Mouse (Mus musculus): ENCODE results near the gene Erlec1. TPM values are rescaled to one million over a fixed set of nuclear protein-coding genes. Genes with fewer than 3 reads are reported as not detected.

Erlec1 gene
- total RNA-seq (2021): 10 to 100 TPM; 50.3 to 59.2 TPM

GRCm38 (mm10) chr11:30954279-30954725 lies at the start of gene Erlec1:
TSS of gene Erlec1 (minus strand) at chr11:30954335.
- DNase-seq: peak; percentile 87 to 90

- no peak for DNase-seq
These were observed 47.2 kb upstream of the Erlec1 start for GRCm38 (mm10) chr11:31001169-31001908.

GRCm38 (mm10) chr11:31000028-31000427 lies 45.9 kb upstream of the Erlec1 start:
- no peak for DNase-seq

- no peak for DNase-seq
These were observed 44.6 kb upstream of the Erlec1 start for GRCm38 (mm10) chr11:30998704-30999103.

- no peak for DNase-seq
These were observed 44.1 kb upstream of the Erlec1 start for GRCm38 (mm10) chr11:30998199-30998598.

- no peak for DNase-seq
These were observed 42.5 kb upstream of the Erlec1 start for GRCm38 (mm10) chr11:30996670-30997069.

GRCm38 (mm10) chr11:30986625-30987017 lies 32.5 kb upstream of the Erlec1 start:
- no peak for DNase-seq

GRCm38 (mm10) chr11:30985877-30986624 lies 31.9 kb upstream of the Erlec1 start, which contains the start of gene Chac2:
TSS of gene Chac2 (minus strand) at chr11:30986350.
- peak; percentile 84 to 86 for DNase-seq

- DNase-seq: no peak
These were observed 31.1 kb upstream of the Erlec1 start for GRCm38 (mm10) chr11:30985237-30985636.

- peak; percentile 29 to 50 for DNase-seq
These were observed 523 bp downstream of the Erlec1 start for GRCm38 (mm10) chr11:30953469-30954154.

GRCm38 (mm10) chr11:30952829-30953228 lies 1.3 kb downstream of the Erlec1 start:
- DNase-seq: no peak

- DNase-seq: no peak
These were observed 10.6 kb downstream of the Erlec1 start for GRCm38 (mm10) chr11:30943522-30943921.

- no peak for DNase-seq
These were observed 25.6 kb downstream of the Erlec1 start for GRCm38 (mm10) chr11:30928498-30928897.

GRCm38 (mm10) chr11:30928079-30928478 lies 26.1 kb downstream of the Erlec1 start:
- no peak for DNase-seq

- no peak for DNase-seq
These were observed 30.9 kb downstream of the Erlec1 start for GRCm38 (mm10) chr11:30923283-30923682.

- DNase-seq: no peak
These were observed 33.5 kb downstream of the Erlec1 start for GRCm38 (mm10) chr11:30920641-30921040.

GRCm38 (mm10) chr11:30912311-30912710 lies 41.8 kb downstream of the Erlec1 start:
- no peak for DNase-seq

- no peak for DNase-seq
These were observed 54.8 kb downstream of the Erlec1 start for GRCm38 (mm10) chr11:30899312-30899711.

GRCm38 (mm10) chr11:30896201-30896600 lies 57.9 kb downstream of the Erlec1 start:
- DNase-seq: no peak

- DNase-seq: no peak
These were observed 66.0 kb downstream of the Erlec1 start for GRCm38 (mm10) chr11:30888153-30888552.

- peak; percentile 74 to 80 for DNase-seq
These were observed 68.8 kb downstream of the Erlec1 start, which contains the start of the genes Gpr75 and Asb3 for GRCm38 (mm10) chr11:30885171-30885871. TSS of gene Gpr75 (plus strand) at chr11:30885358. TSS of gene Asb3 (plus strand) at chr11:30885416.
